Mouse (Mus musculus) fibroblast of lung, adult 2 months (primary cell): ENCODE results near the gene Frmd4a.

Experiments
- DNase-seq: peaks from one replicate; pipeline ENCODE4 v3.0.0-alpha.2; 2011; ENCODE audit warnings: low read depth

The Frmd4a gene

DNA sequence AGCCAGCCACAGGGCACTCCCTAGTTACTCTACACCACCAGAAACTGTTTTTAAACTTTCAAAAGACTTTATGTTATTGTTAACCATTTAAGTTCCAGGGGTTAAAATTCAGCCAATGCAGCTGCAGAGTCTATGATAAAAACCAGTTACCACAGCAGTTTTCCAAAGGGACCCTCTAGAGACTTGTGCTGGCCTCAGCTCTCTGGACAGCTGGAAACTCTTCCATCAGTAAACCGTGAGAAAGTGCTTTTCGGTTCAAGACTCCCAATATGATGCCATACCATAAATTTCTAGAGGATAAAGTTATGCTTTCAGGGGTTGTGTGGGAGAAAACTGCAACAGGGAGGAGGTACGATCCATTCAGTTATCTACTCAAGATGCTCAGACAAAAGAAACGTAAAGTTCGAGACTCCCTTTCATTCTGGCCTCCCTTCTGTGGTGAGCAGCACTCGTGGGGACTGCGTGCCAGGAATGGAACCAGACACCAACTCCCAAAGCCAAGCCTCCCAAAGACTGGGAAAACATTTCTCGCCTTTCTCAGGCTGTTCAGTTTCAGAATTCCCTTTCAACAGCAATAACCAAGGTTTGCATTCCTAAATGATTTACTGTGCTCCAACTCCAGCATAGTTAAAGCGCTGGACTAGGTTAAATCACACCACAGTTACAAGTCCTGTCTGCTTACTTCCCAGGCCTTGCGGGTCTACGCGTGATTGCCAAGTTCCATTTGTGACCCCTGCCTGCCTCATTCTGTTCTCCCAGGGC, 603.3 kb downstream of the Frmd4a start:
- peak; percentile 96 for DNase-seq

- DNase-seq, result no peak
These were observed 604.0 kb downstream of the Frmd4a start for GRCm38 (mm10) chr2:4621471-4621985.

DNA sequence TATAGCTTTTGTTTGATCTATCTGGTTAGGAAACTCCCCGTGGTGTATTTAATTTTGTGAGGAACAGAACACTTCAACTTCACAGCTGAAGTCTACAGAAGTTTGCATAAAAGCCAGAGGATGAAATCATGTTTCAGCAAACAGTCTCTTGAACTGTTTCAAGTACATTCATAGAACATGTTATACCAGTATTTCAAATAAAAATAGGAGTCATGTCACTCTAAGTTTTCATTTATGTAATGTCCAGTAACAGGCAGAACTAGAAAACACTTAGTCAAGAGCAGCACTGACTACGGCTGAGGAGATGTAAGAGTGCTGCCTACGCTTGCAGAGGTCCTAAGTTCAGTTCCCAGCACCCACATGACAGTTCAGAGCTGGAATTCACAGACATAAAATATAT, 609.4 kb downstream of the Frmd4a start:
- no peak for DNase-seq

- no peak for DNase-seq
These were observed 611.4 kb downstream of the Frmd4a start for GRCm38 (mm10) chr2:4628920-4629319.

GRCm38 (mm10) chr2:4629470-4629869, 612.0 kb downstream of the Frmd4a start:
- no peak for DNase-seq

DNA sequence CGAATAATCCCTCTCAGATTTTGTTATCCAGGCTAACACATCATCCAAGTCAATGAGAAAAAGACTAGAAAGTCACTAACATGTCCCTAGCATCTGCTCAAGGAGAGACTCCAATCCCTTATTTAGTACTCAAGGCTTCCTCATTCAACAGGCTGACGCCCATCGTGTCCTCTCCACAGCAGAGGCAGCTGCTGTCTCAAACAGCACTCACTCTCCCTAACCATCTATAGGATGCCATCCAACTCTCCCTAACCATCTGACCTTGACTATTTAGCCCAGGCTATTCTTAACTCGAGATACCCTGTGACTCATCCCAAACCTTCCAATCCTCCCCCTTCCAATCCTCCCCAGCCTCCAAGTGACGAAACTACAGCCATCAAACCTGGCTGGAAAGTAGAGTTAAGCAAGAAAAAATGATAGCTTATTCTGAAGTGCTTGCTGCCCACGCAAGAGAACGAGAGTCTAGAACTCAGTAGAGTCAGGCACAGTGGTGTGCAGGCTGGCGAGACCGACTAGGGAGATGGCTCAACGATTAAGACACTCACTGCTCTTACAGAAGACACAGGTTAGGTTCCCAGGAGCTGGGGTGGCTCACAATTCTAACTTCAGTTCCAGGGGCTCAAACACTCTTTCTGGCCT, 612.8 kb downstream of the Frmd4a start:
- no peak for DNase-seq

DNA sequence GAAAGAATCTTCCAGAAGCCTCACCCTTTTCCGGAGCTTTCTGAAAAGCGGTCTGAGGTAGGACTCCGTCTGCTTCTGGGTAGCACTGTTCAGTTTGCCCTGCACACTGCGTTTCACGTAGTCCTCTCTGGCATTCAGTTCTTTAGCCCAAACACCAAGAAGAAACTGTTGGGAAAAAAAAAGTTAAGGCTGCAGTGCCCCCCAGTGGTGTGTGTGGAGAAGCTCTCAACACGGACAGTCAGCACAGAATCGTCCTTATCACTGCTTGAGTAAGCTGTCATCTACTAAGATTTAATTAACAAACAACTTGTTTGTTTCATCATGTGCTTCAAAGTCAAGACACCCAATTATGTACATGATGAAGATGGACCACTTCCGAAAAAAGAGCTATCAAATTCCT, 618.3 kb downstream of the Frmd4a start:
- DNase-seq, result no peak

GRCm38 (mm10) chr2:4636656-4637055, 619.1 kb downstream of the Frmd4a start:
- DNase-seq, result no peak

DNA sequence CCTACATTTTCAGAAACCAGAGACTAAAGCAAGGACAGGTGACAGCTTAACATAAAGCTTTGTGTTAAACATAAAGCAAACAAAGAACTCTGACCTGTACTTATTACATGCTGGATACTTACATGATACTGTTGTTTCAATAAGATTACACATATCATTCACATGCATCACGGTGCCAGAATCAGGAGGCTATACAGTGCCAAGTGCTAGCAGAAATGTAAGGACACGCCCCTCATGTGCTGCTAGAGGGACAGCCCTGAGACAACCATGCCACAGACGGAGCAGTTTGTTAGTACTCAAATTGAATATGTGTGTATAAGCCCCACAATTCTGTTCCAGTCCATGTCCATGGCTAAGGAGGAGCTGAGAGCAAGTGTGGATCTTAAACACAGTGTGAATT, 620.7 kb downstream of the Frmd4a start:
- DNase-seq, result no peak

DNA sequence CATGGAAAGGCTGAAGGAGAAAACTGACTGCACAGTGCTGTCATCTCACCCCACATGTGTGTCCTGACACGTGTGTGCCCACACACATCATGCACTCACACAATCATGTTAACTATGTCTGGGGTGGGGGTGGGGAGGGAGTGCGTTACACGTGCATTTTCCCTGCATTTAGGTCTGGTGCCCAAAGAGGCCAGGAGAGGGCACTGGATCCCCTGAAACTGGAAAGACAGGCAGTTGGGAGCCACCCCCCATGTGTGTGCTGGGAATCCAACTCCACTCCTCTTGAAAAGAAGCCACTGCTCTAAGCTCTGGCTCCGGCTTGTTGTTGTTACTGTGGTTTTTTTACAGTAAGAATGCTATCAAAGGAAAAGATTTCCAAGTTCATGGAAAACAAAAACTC, 627.5 kb downstream of the Frmd4a start:
- DNase-seq, result no peak

DNA sequence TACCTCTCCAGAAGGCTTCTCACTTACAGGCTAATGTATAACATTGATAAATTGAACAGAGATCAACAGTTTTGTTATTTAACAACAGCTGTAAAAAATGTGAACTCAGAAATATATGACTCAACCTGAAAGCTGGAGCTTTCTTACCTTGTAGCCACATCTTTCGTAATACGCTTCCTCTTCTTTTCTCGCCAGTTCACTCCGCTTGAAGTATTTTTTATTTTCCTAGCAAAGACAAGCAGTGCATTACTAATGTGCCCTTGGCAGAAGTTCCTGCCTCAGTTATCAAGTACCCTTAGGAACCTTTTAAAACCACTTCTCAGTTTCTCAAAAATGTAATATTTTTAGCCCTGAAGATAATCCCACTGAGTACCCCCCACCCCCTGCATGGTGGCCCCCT, 630.6 kb downstream of the Frmd4a start:
- DNase-seq, result no peak

DNA sequence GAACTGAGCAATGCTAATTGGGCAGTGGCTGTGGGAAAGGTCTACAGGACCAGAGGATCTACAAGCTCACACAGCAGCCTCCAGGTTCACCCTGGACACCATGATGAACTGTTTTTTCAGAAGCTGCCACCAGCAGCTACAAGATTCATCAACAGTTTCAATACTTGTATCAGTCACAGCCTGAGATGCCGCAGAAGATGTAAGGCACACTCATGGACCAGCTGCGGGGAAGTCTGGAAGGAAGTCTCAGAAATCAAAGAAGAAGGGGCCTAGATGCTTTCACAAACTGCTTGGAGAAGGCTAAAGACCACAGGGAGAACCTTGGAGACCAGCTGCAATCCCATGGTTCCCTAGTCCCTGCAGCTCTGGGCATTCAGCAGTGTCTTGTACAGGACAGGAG, 632.1 kb downstream of the Frmd4a start:
- DNase-seq, result no peak

- DNase-seq, result peak; percentile 54
These were observed 634.2 kb downstream of the Frmd4a start, which contains the start of gene Prpf18 for GRCm38 (mm10) chr2:4651500-4652285. Gene Prpf18 (minus strand): TSS chr2:4652113.

DNA sequence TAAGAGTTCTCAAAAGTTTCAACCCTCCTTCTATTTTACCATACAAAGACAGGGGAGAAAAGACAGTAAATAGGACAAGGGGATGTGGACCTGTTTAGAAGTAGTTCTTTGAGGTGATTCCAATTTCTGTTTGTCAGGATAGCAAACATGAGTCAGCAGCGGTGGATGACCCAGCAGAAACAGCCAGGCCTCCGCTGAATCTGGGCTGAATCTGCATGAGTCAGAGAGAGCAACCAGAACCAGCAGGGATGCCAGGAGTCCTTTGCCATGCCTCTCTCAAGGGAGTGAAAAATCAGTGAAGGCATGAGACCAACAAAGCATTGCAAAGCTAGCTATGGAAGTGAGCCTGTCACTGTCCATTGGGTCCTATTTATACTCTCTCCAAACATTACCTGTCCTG, 643.2 kb downstream of the Frmd4a start:
- DNase-seq, result no peak
